Mouse (Mus musculus): ENCODE data around the gene Stag1.
A peak's percentile ranks its signal among the peaks of the same experiment; 100 is the strongest.

Stag1 gene

DNA sequence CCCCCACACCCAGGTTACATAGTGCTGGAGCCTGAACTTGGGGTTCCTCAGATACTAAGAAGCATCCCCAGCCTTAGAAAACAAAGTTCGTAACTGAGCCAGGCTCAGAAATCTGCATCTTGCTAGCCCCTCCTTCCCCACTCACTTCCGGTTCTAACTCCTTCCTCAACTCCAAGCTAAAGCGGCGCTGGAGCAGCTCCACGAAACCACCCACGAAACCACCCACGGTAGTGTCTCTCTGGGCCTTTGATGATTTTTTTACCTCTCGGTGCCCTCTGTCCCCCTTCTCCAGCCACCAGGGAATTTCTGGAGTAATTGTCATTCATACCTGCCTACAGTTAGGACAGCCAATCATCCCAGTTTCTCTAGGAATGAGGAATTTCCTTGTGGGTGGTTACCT lies at the start of gene Stag1:
Gene Stag1, plus strand, starts transcription at position 253 of the 400 bp plus-strand sequence.
- no peak for DNase-seq (ENCODE audit: low spot score in 2 of 2)

GRCm38 (mm10) chr9:100548313-100548712 lies 49.3 kb upstream of the Stag1 start:
- no peak for DNase-seq (ENCODE audit: low spot score in 2 of 2)

DNA sequence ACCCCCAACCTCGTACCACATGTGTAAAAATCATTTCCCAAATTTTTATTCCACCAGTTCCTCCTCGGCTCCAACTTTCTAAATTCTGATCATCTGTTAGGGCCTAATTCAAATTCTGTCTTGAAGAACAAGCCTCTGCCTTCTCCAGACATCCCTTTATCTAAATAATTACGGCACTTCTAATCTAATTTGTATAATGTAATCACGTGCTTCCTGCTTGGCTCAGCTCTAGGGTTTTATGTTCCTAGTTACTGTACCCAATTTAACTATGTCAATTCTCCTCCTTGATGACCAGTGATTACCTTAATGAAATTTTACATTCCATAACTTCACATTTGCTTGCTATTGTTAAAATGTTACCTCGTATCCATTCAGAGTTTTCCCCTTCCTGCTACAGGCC lies 41.9 kb upstream of the Stag1 start:
- DNase-seq (ENCODE audit: low spot score in 2 of 2), result no peak

- no peak for DNase-seq (ENCODE audit: low spot score in 2 of 2)
Observed at GRCm38 (mm10) chr9:100558023-100558573, 39.5 kb upstream of the Stag1 start.

DNA sequence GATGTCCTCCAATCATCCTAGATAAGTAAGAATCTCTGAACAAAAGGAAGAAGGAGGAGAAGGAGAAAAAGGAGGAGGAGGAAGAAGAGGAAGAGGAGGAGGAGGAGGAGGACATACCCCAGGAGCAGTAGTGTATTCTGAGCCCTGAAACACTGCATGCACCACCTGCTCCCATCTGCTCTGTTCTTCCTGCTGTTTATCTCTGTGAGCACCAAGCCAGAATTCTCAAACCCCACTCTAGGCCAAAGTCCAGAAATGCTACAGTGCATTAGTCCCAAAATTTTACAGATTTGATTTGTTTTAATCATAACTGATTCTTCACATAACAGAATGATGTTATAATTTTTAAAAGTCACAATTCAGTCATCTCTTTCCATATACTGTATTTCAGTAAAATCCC lies 38.6 kb upstream of the Stag1 start:
- no peak for DNase-seq (ENCODE audit: low spot score in 2 of 2)

GRCm38 (mm10) chr9:100560251-100560890 lies 37.2 kb upstream of the Stag1 start:
- DNase-seq (ENCODE audit: low spot score in 2 of 2), result no peak

DNA sequence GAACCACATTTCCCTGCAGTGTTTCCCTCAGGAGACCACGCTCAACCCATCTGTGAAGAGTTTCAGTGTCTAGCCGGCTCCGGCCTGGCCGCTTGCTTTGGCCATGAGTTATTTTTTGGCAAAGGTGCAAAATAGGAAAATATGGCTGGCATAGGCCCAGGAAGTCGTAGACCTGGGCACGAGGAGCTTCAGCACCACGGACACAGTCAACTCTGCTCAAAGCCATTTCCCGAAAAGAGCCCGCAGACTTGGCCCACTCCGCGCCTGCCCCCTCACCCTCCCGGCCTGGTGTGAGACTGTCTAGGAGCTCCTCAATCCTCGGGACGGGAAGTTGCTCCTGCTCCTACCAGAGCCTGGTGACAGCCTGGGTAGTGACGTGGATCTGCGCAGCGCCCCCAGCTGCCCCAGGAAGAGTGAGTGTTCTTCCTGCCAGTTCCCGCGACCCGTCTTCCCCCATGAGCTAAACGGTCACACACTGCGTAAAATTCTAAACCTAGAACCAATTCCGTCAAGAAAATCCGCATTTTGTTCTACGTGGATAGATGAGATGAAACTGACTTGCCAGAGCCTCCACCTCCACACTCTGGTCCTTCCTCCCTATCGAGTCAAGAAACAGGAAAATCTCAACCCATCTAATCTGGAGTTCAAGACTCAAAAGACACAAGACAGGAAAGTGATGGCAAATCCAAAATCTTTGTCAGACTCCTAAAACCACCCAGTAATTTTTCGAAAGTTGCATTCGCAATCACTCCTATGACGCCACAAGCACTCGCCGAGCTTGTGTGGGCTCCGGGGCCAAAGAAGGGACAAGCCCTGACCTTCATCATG lies 27.6 kb upstream of the Stag1 start:
- DNase-seq (ENCODE audit: low spot score in 2 of 2), result peak; percentile 52 to 53

GRCm38 (mm10) chr9:100570626-100571233 lies 26.9 kb upstream of the Stag1 start, which contains the start of gene Slc35g2:
Slc35g2 (minus strand) TSS chr9:100571090.
- DNase-seq (ENCODE audit: low spot score in 2 of 2), result peak; percentile 18 to 21

GRCm38 (mm10) chr9:100571511-100571910 lies 26.1 kb upstream of the Stag1 start:
- no peak for DNase-seq (ENCODE audit: low spot score in 2 of 2)

GRCm38 (mm10) chr9:100573300-100573699 lies 24.3 kb upstream of the Stag1 start:
- no peak for DNase-seq (ENCODE audit: low spot score in 2 of 2)

GRCm38 (mm10) chr9:100573942-100574341 lies 23.7 kb upstream of the Stag1 start:
- DNase-seq (ENCODE audit: low spot score in 2 of 2), result no peak

DNA sequence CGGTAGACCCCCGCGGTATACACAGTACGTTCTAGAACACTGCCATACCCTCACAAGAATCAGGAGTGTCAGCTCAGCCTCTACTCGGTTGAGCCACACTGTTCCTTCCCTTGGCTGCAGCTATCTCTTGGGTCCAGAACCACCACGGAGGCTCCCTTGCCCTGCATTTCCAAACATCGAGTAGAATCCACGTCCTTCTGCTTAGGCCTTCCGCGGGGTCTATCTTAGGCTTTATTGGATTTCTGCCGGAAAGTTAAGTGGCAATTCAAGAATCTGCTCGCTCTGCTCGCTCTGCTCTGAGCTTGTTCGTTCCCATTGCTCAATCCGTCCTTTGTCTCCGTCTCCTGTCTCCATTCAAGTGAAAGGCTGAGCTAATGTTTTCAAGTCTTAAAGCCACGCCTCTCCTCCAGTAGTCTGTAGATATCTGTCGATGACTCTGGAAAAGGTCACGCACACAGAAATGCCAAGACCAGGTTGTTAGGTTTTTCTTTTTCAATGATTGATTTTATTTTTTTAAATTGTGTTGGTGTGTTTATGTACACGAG lies 17.3 kb upstream of the Stag1 start:
- DNase-seq (ENCODE audit: low spot score in 2 of 2), result no peak

- peak; percentile 25 to 48 for DNase-seq (ENCODE audit: low spot score in 2 of 2)
Observed at GRCm38 (mm10) chr9:100581543-100582492, 15.8 kb upstream of the Stag1 start.

DNA sequence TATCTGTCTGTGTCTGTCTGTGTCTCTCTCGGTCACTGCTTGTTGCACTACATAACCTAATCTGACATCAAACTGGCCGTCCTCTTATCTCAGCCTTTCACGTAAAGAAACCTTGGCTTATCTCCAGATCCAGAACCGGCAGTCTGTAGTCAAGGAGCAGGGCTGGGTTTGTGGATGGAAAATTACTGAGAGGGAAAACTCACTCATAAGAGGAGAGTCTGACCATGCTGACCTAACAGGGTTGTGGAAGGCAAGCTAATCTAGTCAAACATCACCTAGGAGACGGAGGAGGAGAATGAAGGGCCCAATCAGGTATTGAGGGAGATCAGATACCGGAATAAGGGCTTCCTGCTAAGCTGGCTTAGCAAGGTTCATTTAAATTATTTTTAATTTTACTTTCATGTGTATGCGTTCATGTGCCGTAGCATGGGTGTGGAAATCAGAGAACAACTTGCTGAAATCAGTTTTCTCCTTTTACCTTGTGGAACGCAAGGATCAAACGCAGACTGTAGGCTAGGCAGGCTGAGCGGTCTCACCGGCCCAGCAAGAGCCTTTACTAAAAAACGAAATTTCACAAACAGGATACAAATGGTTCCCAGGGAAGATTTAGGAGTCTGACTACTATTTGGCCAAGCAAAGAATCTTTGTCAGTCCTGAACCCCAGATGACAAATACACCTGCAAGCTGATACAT lies 14.6 kb upstream of the Stag1 start:
- no peak for DNase-seq (ENCODE audit: low spot score in 2 of 2)

DNA sequence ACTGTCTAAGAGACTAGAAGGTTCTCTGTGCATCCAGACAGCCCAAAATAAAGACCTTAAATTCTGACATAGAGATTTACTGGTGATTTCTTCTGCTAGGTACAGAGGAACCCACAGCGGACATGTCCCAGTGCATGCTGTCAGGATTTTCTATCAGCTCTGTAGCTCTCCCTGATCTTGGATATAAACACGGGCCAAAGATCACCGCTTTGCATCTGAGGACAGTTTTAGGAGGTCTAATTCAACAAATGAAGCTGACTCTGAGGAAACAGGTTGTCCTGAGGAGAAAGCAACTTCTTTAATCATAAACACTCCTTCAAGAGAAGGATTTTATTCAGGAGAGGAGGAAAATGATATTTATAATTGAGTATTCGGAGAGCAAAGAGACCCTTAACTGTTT lies 13.6 kb upstream of the Stag1 start:
- DNase-seq (ENCODE audit: low spot score in 2 of 2), result no peak

- no peak for DNase-seq (ENCODE audit: low spot score in 2 of 2)
Observed at GRCm38 (mm10) chr9:100590462-100590861, 7.1 kb upstream of the Stag1 start.

- no peak for DNase-seq (ENCODE audit: low spot score in 2 of 2)
Observed at GRCm38 (mm10) chr9:100596317-100596716, 1.3 kb upstream of the Stag1 start.

DNA sequence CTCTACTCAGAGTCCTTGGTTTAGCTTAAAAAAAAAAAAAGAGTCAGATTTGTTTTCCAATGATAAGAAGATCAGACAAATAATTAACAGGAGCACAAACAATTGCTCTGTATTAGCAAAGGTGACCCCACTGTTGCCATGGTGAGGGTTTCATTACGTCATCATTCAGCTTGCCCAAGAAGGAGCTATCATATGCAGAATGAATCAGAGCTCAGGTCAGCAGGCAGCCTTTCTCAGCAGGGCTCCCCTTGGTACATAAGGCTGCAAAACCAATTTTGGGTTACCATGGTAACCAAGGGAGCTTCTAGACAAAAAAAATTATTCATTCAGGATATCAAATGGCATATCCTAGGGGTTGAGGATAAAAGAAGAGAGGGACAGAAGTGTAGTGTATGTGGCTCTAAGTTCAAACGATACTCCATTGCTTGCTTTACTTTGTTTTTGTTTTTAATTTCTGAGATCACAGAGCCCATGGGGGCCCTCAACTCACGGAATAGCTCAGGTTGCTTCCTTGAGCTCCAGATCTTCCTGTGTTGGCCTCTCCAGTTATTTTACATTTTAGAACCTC lies 2.2 kb downstream of the Stag1 start:
- DNase-seq (ENCODE audit: low spot score in 2 of 2), result no peak

DNA sequence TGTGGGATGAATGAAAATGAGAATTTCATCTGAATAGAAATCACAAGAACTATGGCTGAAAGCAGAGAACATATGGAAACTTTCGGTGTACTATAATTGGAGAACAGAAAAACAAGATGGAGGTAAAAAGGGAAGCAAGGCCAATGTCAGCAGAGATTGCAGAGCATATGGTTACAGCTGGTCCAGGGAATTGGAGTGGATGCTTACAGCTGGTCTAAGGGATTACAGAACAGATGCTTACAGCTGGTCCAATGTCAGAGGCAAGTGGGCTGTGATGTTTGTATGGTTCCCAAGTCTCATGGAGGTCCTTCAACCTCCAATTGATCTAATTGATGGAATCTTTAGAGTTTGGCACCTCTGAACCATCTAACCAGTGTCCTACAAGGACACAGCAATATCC lies 4.5 kb downstream of the Stag1 start:
- DNase-seq (ENCODE audit: low spot score in 2 of 2), result no peak

DNA sequence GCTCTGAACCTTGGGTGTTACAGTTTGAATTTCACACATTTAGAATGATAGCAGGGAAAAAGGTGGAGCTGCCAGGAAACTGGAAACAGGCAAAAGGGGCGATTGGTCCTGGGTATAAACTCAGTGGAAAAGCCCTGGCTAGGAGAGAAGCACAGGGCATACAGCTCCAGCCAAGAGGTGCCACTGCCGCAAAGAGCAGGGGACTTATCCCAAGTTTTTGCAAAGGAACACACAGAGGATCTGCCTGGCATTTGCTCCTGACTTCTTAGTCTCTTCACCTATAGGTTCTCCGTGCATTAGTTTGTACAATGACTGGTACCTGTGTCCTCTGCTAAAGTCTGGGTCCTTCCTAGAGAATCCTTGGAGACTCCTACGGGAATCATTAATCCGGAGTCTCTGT lies 5.6 kb downstream of the Stag1 start:
- no peak for DNase-seq (ENCODE audit: low spot score in 2 of 2)

Measured in heart, adult 9 months (tissue).